Mouse (Mus musculus) c-Kit-positive CD71-negative TER-119-negative erythroid progenitor cells, embryonic 14.5 days (primary cell): ENCODE results near the gene Cntn5.

Experiments
- DNase-seq: peaks from one replicate; pipeline ENCODE4 v3.0.0-alpha.2; 2013; ENCODE audit warnings: low read depth

Cntn5 gene

GRCm38 (mm10) chr9:9937444-9938436, 966.8 kb downstream of the Cntn5 start:
- no peak for DNase-seq

DNA sequence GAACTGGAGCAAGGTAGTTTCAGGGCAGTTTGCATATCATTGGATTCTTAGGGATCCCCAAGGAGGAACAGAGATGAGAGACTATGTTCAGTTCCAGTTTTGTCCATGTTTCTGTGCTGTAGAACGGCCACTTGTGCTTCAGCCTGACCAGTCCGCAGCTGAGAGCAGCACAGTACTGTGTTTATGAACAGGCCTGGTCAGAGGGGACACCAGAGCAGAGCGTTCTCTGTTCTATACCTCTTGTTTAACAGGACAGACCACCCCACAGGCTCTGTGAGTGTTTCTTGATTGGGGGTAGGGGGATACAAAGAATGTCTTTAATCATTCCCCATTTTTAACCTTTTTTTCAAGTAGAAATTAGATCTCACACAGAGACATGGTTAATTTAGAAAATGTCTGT, 984.0 kb downstream of the Cntn5 start:
- DNase-seq, result no peak

- DNase-seq, result no peak
These were observed 1005.5 kb downstream of the Cntn5 start for GRCm38 (mm10) chr9:9899070-9899469.

DNA sequence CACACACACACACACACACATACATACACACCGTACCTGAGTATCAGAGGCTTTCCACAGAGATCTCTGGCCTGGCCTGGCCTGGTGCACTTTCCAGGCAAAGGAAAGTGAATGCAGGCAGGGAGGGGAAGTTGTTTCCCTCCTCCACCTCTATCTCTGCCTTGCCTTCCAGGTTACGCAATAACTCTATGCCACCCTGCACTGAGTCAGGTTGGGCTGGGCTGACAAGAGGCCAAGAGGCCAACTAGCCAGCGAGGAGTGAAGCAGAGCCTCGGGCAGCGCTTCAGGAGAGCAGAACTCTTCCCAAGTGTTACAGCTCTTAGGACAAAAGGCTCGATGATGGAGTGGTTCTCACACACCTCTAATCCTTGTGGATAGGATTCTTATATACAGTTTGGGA, 1018.4 kb downstream of the Cntn5 start:
- DNase-seq, result no peak

- DNase-seq, result no peak
These were observed 1021.7 kb downstream of the Cntn5 start for GRCm38 (mm10) chr9:9882779-9883383.

DNA sequence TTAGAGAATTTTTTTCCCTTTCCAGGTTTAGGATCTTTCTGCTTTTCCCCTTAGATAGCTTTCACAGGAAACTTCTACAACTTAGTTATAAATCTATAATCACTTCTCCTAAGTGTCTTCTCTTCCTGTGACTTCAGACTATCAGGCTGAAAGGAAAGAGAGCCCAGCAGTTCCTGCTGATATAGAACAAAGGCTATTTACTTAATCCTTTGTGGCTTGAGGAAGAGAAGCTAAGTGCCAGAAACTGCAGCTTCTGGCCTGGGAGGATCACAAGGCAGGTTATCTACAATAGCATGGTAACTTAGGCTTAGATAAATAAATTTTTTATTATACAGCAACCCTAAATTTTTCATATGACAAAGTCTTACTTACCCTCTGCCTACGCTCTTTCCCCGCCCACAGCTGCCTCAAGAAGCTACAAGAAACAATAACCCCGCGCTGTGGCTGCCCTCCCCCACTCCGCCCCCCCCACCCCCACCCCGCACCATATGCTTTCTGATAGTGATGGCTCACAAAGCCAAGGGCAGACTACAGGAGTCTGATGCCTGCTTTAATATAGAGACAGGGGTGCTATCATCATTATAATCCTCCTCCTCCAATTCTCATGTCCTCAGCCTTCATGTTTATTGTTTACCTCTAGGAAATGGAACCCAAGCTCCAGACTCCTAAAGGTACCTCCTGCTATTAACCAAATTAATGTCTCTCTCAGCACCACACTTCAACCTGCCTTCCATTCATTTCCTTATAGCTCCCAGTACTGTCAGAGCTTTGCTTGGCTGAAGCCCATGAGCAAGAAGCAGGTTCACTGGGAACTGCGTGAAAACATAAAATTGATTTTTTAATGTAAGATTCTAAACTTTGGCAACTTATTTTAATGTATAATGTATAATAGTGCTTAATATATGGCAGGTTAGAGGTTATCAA, 1032.2 kb downstream of the Cntn5 start:
- no peak for DNase-seq

DNA sequence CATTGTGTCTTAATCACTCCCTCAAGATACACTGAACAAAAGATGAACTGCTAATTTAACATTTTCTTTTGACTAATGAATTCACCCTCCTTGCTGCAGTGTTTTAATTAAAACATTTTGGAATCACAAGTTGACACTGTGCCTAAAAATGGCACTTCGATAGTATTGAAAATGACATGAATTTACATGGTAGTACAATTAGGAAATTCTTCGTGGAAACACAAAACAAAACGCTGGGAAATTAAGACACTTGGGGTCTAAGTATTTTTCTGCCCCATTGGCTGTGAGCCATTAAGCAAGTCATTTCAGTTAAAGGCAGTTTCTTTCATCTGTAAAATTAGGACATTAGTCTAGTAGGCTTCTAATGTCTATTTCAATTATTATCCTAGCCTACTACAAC, 1043.9 kb downstream of the Cntn5 start:
- no peak for DNase-seq

DNA sequence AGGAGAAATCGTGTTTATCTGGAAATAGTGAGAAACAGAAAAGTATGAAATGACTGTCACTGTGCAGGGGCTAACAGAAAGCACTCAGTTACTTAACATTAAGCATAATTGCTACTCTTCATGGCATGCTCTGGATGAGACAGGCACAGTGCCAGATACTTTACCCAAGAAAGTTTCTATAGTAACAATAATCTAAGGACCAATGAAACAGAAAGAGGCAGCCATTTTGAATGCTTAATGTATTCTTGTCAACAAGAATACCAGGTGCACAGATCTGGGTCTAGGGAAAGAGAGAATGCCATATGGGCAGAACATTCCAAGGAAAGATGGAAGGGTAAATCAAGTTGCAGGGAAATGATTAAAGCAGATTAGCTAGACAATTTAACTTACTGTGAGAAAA, 1045.3 kb downstream of the Cntn5 start:
- DNase-seq, result no peak

DNA sequence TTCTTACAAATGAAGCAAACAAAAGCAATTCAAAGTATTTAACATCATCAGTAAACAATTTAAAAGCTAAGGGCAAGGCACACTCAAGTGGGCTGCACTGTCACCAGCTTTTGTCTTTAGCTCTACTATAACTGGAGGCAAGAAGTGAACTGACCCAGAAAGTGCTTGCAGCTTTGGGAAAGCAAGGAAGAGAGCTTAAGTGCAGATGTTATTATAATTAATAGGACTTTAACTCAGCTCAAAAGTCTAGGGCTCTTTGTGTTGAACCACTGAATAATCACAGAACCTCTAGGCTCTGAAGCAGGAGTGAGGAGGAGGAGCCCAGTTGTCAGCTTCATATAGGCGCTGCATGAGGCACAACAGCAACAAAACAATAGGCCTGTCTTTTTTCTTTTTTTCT, 1049.8 kb downstream of the Cntn5 start:
- DNase-seq, result no peak

DNA sequence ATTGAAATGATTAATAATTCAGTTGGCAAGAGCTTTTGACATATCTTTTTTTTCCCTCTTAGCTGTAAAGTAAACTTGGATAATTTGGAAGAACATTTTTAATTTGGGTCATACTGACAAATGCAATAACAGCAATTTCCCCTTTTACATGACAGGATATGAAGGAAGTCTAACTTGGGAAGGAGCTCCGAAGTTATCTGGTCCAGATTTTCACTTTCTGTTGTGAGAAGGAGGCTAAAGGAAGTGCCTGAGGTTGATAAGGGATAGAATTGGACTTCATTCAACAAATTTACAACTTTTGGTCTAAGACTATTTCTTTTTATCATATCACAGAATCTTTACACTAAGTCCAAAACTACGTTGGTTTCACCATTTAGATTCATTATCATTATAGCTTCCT, 1074.3 kb downstream of the Cntn5 start:
- DNase-seq, result no peak

- no peak for DNase-seq
These were observed 1084.6 kb downstream of the Cntn5 start for GRCm38 (mm10) chr9:9819963-9820362.

GRCm38 (mm10) chr9:9817477-9817876, 1087.1 kb downstream of the Cntn5 start:
- no peak for DNase-seq

DNA sequence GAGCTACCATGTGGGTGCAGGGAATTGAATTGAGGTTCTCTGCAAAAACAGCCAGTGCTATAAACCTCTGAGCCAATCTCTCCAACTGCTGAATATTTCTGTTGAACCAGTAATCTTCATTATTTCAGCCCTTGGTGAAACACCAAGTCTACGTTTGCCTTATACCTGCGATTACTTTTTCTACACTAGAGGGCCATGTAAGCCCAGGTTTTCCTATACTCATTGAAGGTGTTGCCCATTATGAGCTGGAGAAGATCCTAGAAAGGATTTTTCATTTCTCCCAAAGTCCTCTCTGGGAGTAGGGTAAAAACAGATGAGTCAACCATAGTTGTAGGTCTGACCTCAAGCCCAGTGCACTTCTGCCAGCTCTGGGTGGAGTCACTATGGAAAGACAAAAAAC, 1105.0 kb downstream of the Cntn5 start:
- DNase-seq, result no peak

- no peak for DNase-seq
These were observed 1120.9 kb downstream of the Cntn5 start for GRCm38 (mm10) chr9:9783680-9784079.

DNA sequence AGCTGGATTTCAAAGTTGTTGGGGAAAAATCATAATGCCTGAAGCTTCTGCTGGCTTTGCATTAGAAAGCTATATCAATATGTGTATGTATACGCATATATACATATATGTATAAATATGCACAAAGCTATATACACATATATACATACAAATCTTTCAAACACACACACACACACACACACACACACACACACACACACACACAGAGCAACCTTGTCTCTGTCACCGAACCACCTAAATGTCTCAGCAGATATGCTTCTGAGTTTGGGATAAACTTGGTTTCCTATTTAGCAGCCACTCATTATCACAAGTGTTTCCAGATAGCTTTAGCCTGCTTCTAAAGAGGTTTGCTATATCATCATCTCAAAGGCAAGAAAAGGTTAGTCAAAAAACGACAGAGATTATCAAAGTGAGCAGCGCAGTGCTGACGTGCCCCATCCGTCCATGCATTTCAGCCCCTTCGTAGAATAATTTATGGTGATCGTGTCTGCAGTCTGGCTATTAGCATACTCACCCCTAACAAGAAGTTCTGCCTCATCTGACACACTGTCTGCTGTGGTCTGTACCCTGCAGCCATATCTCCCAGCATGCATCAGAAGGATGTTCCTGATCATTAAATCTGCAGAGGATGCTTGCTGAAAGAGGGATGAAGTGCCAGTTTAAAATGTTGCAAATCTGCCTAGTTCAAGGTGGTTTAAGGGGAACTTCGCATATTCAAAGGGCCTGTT, 1123.3 kb downstream of the Cntn5 start:
- no peak for DNase-seq

GRCm38 (mm10) chr9:9779646-9780045, 1124.9 kb downstream of the Cntn5 start:
- DNase-seq, result no peak

DNA sequence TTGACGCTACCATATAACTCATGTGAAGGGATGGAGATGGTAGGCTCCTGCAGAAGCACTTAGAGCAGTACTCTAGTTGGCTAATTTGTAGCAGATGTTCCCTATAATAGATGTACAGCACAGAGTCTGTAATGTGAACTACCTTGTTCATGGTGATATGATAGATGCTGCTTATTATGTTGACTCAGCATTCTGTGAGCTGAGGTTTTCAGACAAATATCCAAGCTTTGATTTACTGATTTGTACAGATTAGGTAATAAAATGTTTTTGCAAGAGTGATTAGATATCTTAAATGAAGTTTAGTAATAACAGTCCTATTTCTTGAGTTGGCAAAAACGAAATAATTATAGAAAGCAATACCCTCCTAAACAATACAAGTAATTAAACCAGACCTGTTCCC, 1133.8 kb downstream of the Cntn5 start:
- no peak for DNase-seq

DNA sequence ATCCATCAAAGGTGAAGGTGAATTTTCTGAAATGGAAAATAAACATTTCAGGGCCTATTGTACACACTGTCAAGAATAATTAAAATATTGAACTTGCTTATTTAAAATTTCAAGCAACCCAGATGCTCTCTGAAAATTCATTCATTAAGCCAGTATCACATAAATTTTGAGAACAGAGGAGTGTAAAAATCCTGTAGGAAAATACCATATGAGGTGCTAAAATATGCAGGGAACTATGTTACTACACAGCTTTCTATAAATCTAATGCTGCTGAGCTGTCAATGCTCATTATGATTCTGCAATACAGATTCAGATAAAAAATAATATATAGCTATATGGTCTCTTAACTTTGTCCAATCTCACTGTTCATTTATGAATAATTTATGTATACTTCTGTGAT, 1134.9 kb downstream of the Cntn5 start:
- DNase-seq, result no peak

DNA sequence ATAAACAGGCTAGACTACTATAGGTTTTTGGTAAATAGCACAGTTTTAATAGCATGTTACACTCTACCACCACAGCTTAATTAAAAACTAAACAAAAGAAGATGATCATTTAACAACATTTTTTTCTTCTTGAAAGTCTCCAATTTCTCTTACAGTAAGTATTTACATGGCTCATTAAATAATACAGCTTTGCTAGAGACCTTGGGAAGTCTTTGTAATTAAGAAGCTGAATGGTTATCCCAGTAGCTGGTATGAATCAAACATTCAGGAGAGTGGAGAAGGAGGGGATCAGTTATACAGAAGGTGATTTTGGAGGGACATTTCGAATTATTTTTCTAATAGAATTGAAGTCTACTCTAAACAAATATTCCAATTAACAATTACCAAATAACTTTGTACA, 1186.4 kb downstream of the Cntn5 start:
- no peak for DNase-seq

- no peak for DNase-seq
These were observed 1195.9 kb downstream of the Cntn5 start for GRCm38 (mm10) chr9:9708671-9709070.

GRCm38 (mm10) chr9:9707766-9708165, 1196.8 kb downstream of the Cntn5 start:
- DNase-seq, result no peak

DNA sequence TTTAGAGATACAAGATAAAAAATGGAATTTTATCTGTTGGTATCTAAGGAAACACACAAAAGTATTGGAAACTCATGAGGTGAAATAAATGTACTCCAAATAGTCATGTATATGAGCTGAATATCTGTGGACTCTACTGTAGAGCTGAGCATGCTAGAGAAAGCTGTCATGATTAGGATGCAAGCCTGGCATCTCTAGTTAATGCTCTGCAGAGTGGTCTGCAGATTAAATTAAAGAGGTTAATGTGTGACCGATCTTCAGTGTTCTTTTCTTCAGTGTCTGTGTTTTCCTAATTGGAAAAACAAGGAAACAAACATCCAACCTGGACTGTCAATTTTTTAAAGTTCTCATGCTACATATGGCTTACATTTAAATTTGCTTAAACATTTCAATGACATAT, 1199.4 kb downstream of the Cntn5 start:
- DNase-seq, result no peak
